ENCODE assay signal across 38 mouse cellular contexts in genomic region chr8:69414326-69414725, GRCm38 (mm10). TPM values are rescaled to one million over a fixed set of nuclear protein-coding genes. Genes with fewer than 3 reads are reported as not detected.
"Had no signal": no experiment of that assay in that cellular context is flagged by ENCODE, and none has a peak within 500 bp of the region (broad histone marks: within the 10 kb centered on the region; RNA-seq: fewer than 3 reads in every experiment).

No protein-coding gene starts in this region.

- H3K9me3 ChIP-seq: limb, embryonic 10.5 days; limb, embryonic 12.5 days; limb, embryonic 13.5 days; limb, embryonic 15.5 days; liver, embryonic 12.5 days; liver, embryonic 13.5 days; liver, embryonic 15.5 days; lung, embryonic 15.5 days; megakaryocyte, embryonic 14.5 days; midbrain, embryonic 10.5 days; midbrain, embryonic 12.5 days; midbrain, embryonic 13.5 days; midbrain, embryonic 15.5 days had no signal

- H3K4me2 ChIP-seq: limb, embryonic 12.5 days; limb, embryonic 13.5 days; limb, embryonic 15.5 days; liver, embryonic 11.5 days; liver, embryonic 12.5 days; liver, embryonic 13.5 days; liver, embryonic 15.5 days; lung, embryonic 14.5 days; lung, embryonic 15.5 days; midbrain, embryonic 11.5 days; midbrain, embryonic 12.5 days; midbrain, embryonic 13.5 days; midbrain, embryonic 15.5 days had no signal

- DNase-seq: left cerebral cortex, postnatal 4 days; liver; liver, embryonic 13.5 days; liver, postnatal 0 days; lung, adult 18-20 months; lung, adult 2 months; lung, embryonic 14.5 days; lung, postnatal 10 days; lung, postnatal 14 days; lung, postnatal 36 days; lung, postnatal 4 days; midbrain, embryonic 14.5 days had no signal

- H3K4me3 ChIP-seq: limb, embryonic 10.5 days; limb, embryonic 12.5 days; limb, embryonic 13.5 days; limb, embryonic 15.5 days; liver, embryonic 12.5 days; liver, embryonic 13.5 days; liver, embryonic 15.5 days; lung, embryonic 15.5 days; megakaryocyte, embryonic 14.5 days; midbrain, embryonic 10.5 days; midbrain, embryonic 12.5 days; midbrain, embryonic 13.5 days; midbrain, embryonic 15.5 days; myocyte had no signal

- H3K36me3 ChIP-seq: limb, embryonic 10.5 days; limb, embryonic 12.5 days; limb, embryonic 13.5 days; limb, embryonic 15.5 days; liver, embryonic 12.5 days; liver, embryonic 13.5 days; liver, embryonic 15.5 days; lung, embryonic 15.5 days; midbrain, embryonic 10.5 days; midbrain, embryonic 12.5 days; midbrain, embryonic 13.5 days; midbrain, embryonic 15.5 days had no signal

- H3K4me1 ChIP-seq: limb, embryonic 10.5 days; limb, embryonic 12.5 days; limb, embryonic 13.5 days; limb, embryonic 15.5 days; liver, embryonic 12.5 days; liver, embryonic 13.5 days; liver, embryonic 15.5 days; lung, embryonic 15.5 days; megakaryocyte, embryonic 14.5 days; midbrain, embryonic 10.5 days; midbrain, embryonic 12.5 days; midbrain, embryonic 13.5 days; midbrain, embryonic 15.5 days had no signal

- H3K9ac ChIP-seq: limb, embryonic 12.5 days; limb, embryonic 13.5 days; limb, embryonic 15.5 days; liver, embryonic 12.5 days; liver, embryonic 13.5 days; liver, embryonic 14.5 days; liver, embryonic 15.5 days; liver, postnatal 0 days; lung, embryonic 14.5 days; lung, embryonic 15.5 days; midbrain, embryonic 12.5 days; midbrain, embryonic 13.5 days; midbrain, embryonic 15.5 days had no signal

- H3K27ac ChIP-seq: limb, embryonic 10.5 days; limb, embryonic 12.5 days; limb, embryonic 13.5 days; limb, embryonic 15.5 days; liver, embryonic 12.5 days; liver, embryonic 13.5 days; liver, embryonic 14.5 days; liver, embryonic 15.5 days; lung, embryonic 15.5 days; macrophage; midbrain, embryonic 10.5 days; midbrain, embryonic 12.5 days; midbrain, embryonic 13.5 days; midbrain, embryonic 15.5 days had no signal

- ATAC-seq: liver, embryonic 12.5 days; liver, postnatal 0 days; lung, postnatal 0 days; midbrain, embryonic 13.5 days; midbrain, embryonic 15.5 days; midbrain, embryonic 16.5 days had no signal

- H3K27me3 ChIP-seq: limb, embryonic 12.5 days; limb, embryonic 13.5 days; limb, embryonic 15.5 days; liver, embryonic 12.5 days; liver, embryonic 13.5 days; liver, embryonic 15.5 days; lung, embryonic 15.5 days; megakaryocyte, embryonic 14.5 days; midbrain, embryonic 12.5 days; midbrain, embryonic 13.5 days; midbrain, embryonic 15.5 days had no signal

RNA-seq across cellular contexts. Expression of gene Gm9495, which starts 39.0 kb away (rescaled TPM):
- polyA plus RNA-seq: limb, embryonic 10.5 days; limb, embryonic 11.5 days; limb, embryonic 12.5 days; limb, embryonic 13.5 days; limb, embryonic 14.5 days; limb, embryonic 15.5 days; liver, adult 2 months; liver, embryonic 11.5 days; liver, embryonic 12.5 days; liver, embryonic 13.5 days; liver, embryonic 14.5 days; liver, embryonic 15.5 days; liver, embryonic 16.5 days; liver, postnatal 0 days; lung, adult 2 months; lung, embryonic 14.5 days; lung, embryonic 15.5 days; lung, embryonic 16.5 days; lung, postnatal 0 days; macrophage; midbrain, embryonic 10.5 days; midbrain, embryonic 11.5 days; midbrain, embryonic 12.5 days; midbrain, embryonic 13.5 days; midbrain, embryonic 14.5 days; midbrain, embryonic 15.5 days; midbrain, embryonic 16.5 days; midbrain, postnatal 0 days; myocyte; neural tube, embryonic 11.5 days had no signal
